Mouse (Mus musculus) bone marrow macrophage, adult 2 months (primary cell): ENCODE data around the gene Slc22a16.

Experiments used
- CTCF ChIP-seq: IDR thresholded peaks from 2 replicates; pipeline ENCODE4 v1.5.1; 2012; ENCODE audit warnings: low read depth, mild to moderate bottlenecking, low read length, moderate library complexity
- POLR2A ChIP-seq: IDR thresholded peaks from 2 replicates; pipeline ENCODE4 v1.6.1; 2012; ENCODE audit warnings: mild to moderate bottlenecking, low read depth, low read length, borderline replicate concordance

GRCm38 (mm10) chr10:40530661-40531060 is 39.5 kb upstream of the Slc22a16 start:
- TF ChIP-seq CTCF (no peak), POLR2A (no peak)
